Mouse (Mus musculus) regulatory T cell (primary cell): ENCODE results near the gene Mpg.

ENCODE experiments used
- in situ Hi-C: fragments of 300-600 bp; cut with MboI, MseI; formaldehyde crosslinking; loops from one replicate; pipeline ENCODE4 v1.15.1; 2025; ENCODE audit warnings: high pct_unique_total_duplicates

The Mpg gene

DNA sequence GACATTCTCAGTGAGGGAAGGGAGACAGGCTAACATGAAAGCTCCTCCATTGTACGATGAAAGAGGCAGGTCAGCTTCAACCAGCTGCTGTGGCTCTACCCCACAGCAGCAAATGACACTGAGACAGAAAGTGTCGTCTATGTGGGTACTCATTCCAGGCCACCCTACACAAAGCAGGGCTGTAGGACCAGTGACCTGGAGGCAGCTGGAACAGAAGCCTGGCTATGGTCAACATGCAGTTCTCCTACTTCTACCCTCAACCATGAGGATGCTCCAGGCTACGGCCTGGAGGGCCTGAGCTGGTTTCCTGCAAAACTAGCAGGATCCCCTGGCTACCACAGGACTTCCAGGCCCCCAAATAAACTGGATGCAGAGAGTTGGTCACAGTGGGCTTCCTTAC is 30.3 kb downstream of the Mpg start:
- in situ Hi-C loops: no loop called here

GRCm38 (mm10) chr11:32262674-32263415 is 36.5 kb downstream of the Mpg start:
- in situ Hi-C loops: no loop called here

- in situ Hi-C loops: no loop called here
Observed at GRCm38 (mm10) chr11:32265117-32265738, 38.9 kb downstream of the Mpg start.

DNA sequence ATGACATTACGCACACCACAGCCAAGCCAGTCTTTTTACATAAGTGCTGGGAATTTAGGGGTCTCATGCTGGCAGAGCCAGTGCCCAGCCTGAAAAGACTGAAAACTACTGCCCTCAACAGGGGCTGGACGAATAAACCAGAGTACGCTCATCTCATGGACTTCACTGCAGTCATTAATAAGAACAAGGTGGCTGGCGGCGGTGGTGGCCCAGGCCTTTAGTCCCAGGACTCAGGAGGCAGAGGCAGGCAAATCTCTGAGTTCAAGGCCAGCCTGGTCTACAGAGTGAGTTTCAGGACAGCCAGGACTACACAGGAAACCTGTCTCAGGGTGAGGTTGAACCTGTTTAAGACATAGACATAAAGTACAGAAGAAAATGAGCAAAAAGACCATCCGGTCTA is 39.9 kb downstream of the Mpg start:
- in situ Hi-C loops: no loop called here

- in situ Hi-C loops: no loop called here
Observed at GRCm38 (mm10) chr11:32266776-32267175, 40.5 kb downstream of the Mpg start.

GRCm38 (mm10) chr11:32267188-32267884 is 41.0 kb downstream of the Mpg start, which contains the start of gene Nprl3:
TSS of gene Nprl3 (minus strand) at chr11:32267707.
- in situ Hi-C loops: no loop called here

- in situ Hi-C loops: no loop called here
Observed at GRCm38 (mm10) chr11:32267964-32268363, 41.7 kb downstream of the Mpg start.

DNA sequence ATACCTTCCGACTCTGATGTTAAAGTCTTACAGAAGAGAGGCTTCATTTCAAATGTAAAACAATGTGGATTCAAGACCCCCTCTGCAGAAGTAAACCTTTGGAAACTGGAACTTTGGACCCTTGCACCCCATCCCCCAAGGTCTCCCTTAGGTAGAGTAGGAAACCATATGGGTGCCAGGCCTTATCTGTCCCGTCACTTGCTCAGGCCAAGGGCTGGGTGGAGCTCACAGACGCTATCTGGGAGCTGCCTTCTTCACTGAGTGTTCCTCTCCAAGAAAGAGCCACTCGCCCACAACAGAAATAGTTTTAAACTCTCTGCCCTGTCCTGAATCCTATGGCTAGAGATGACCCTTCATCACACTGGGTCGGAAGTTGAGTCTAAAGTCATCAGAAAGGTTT is 42.6 kb downstream of the Mpg start:
- in situ Hi-C loops: no loop called here

- in situ Hi-C loops: no loop called here
Observed at GRCm38 (mm10) chr11:32271178-32271577, 44.9 kb downstream of the Mpg start.

GRCm38 (mm10) chr11:32276347-32276746 is 50.0 kb downstream of the Mpg start, which contains the start of gene Hba-x:
TSS of gene Hba-x (plus strand) at chr11:32276400.
- in situ Hi-C loops: no loop called here

DNA sequence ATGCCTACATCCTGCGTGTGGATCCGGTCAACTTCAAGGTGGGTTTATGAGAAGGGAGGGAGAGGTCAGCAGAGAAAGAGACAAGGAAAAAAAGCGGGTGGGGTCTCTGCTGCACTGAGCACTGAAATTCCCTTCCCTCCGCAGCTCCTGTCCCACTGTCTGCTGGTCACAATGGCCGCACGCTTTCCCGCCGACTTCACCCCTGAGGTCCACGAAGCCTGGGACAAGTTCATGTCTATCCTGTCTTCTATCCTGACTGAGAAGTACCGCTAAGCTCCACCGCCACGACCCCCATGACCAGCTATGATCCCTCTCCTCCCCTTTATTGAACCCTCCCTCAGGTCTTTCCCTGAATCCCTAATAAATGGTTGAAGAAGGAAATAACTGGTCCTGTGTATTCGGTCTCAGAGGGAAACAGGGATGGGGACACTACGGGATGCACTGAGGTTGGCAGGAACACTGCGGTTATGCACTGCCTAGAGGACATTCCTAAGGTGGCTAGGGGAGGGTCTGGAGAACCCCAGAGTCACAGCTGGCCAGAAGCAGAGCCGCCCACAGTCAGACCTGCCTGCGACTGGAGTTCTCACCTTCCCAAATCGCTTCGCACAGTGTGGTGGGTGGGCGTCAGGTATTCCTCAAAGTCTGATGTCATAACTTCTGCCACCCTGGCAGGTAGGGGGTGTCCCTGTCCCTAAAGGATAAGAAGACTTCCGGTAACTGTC is 51.6 kb downstream of the Mpg start:
- in situ Hi-C loops: no loop called here

GRCm38 (mm10) chr11:32278458-32278957 is 52.2 kb downstream of the Mpg start:
- in situ Hi-C loops: no loop called here

DNA sequence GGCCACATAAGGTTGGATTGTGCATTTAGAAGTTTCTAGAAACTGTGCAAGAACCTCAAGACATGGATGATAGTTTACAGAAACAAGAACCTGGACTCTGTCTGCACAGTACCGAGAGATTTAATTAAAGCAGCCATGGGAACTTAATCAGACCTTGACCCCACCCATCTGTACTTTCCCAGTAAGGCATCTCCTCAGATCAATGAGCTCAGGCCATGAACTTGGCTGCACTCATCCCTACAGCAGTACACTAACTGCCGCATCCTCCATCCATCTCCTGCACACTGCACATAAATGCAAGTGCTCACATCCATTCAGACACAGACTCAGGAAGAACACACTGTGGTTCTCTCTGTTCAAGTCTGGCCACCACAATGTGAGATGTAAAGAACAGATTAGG is 54.3 kb downstream of the Mpg start:
- in situ Hi-C loops: no loop called here

DNA sequence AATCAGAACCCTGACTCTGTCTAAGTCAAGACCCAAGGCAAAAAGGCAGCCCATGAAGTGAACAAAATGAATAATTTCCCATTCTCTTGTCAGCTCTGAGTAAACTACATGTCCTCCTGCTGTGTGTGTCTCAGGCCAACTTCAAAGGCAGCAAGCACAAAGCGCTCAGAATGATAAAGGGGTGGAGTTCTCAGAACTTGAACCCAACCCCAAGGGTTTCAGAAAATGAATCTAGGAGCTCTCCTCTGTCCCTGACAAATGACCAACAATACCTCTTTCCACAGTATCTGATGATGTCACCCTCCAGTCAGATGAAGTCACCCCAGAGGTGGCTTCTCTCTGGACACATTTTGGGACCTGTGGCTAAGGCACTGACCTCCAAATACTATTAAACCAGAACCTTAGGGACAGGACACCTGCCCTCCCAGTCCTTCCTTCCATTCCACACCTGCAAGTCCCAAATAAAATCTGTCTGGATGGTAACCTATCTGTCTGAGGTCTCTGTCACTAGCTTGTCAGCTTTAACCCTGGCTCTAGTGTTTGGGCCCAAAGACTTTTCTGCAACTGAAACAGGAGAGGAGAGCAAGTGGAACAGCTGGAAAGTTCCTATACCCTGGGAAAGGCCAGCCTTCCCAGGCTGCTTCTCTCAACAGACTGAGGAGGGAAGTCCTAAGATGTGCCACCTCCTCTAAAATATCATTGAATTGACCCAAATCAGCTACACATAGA is 55.3 kb downstream of the Mpg start:
- in situ Hi-C loops: no loop called here
